Mouse (Mus musculus): ENCODE data around the gene Caskin2. TPM values are rescaled to one million over a fixed set of nuclear protein-coding genes. Genes with fewer than 3 reads are reported as not detected.

Gene Caskin2
- total RNA-seq, 1 experiment from 2014 or later = 5.0 TPM

- ATAC-seq (replicated peaks in 1 of 2; ENCODE audit: insufficient read depth in 1 of 2, low FRiP score in 2 of 2, low TSS enrichment in 1 of 2, low read depth in 1 of 2, poor library complexity in 2 of 2, severe bottlenecking in 2 of 2) = no peak
Observed at GRCm38 (mm10) chr11:115749834-115750233, 63.6 kb downstream of the Caskin2 start.

Other genes starting within 250 kb of the Caskin2 start
- gene Nup85, start 249.2 kb downstream of the Caskin2 start, total RNA-seq (2017) = 108 and 128 TPM in 2 replicates
- gene Mrps7, start 209.7 kb downstream of the Caskin2 start, total RNA-seq (2017) = 26.5 and 28.1 TPM in 2 replicates
- 26.3 and 39.2 TPM in 2 replicates for gene Gga3, start 209.6 kb downstream of the Caskin2 start, total RNA-seq (2017)
- gene Mif4gd, start 200.7 kb downstream of the Caskin2 start, total RNA-seq (2017) = 19.1 and 23.3 TPM in 2 replicates
- 21.6 and 33.8 TPM in 2 replicates for gene Slc25a19, start 185.3 kb downstream of the Caskin2 start, total RNA-seq (2017)
- 38.1 and 93.3 TPM in 2 replicates for gene Grb2, start 105.0 kb downstream of the Caskin2 start, total RNA-seq (2017)
- 10.9 and 33.5 TPM in 2 replicates for gene Tmem94, start 48.2 kb downstream of the Caskin2 start, total RNA-seq (2017)
- 23.5 and 28.7 TPM in 2 replicates for gene Tsen54, start 1.1 kb upstream of the Caskin2 start, total RNA-seq (2017)
- 5.9 and 6.5 TPM in 2 replicates for gene Llgl2, start 10.4 kb upstream of the Caskin2 start, total RNA-seq (2017)
- gene Myo15b, start 44.8 kb upstream of the Caskin2 start, total RNA-seq (2017) = 0.60 and 0.75 TPM in 2 replicates
- 7.3 and 32.0 TPM in 2 replicates for gene Smim5, start 86.3 kb upstream of the Caskin2 start, total RNA-seq (2017)
- 3.8 and 6.6 TPM in 2 replicates for gene Smim6, start 98.4 kb upstream of the Caskin2 start, total RNA-seq (2017)
- 116 and 170 TPM in 2 replicates for gene Sap30bp, start 119.6 kb upstream of the Caskin2 start, total RNA-seq (2017)
- gene Recql5, start 119.8 kb upstream of the Caskin2 start, total RNA-seq (2017) = 13.6 and 14.8 TPM in 2 replicates
- 0.56 and 5.8 TPM in 2 replicates for gene Itgb4, start 161.1 kb upstream of the Caskin2 start, total RNA-seq (2017)
- gene Galk1, start 199.1 kb upstream of the Caskin2 start, total RNA-seq (2017) = 32.4 and 36.0 TPM in 2 replicates
- 997 and 1,138 TPM in 2 replicates for gene H3f3b, start 214.3 kb upstream of the Caskin2 start, total RNA-seq (2017)
- 19.1 and 19.9 TPM in 2 replicates for gene Unk, start 216.7 kb upstream of the Caskin2 start, total RNA-seq (2017)